Mouse (Mus musculus): ENCODE results near the gene Fbxl19. TPM values are rescaled to one million over a fixed set of nuclear protein-coding genes. Genes with fewer than 3 reads are reported as not detected.
A peak's percentile ranks its signal among the peaks of the same experiment; 100 is the strongest.

Gene Fbxl19
- polyA plus RNA-seq, 1 experiment from 2014 or later, result 7.4 TPM

- peak within 1 kb of the TSS; percentile 91 for H3K9ac ChIP-seq (replicated peaks; ENCODE audit: low read length)
- peak within 1 kb of the TSS; percentile 95 for H3K27ac ChIP-seq (replicated peaks; ENCODE audit: low read depth, low read length)
- H3K4me3 ChIP-seq (replicated peaks; ENCODE audit: low read depth, low read length), result peak within 1 kb of the TSS; percentile 89
- DNase-seq (peak; percentile 93), ATAC-seq (ENCODE audit: low FRiP score, low TSS enrichment) (peak; percentile 72)
- H3K27me3 ChIP-seq (ENCODE audit: control insufficient read depth, insufficient read depth, low read length), result no peaks in the 10 kb centered on the region
- H3K4me1 ChIP-seq (ENCODE audit: control insufficient read depth, insufficient read depth, low read length), result peaks cover 7% of the 10 kb centered on the region
- WGBS, result under 1% methylated on average over 23 of the region's 23 CpGs
- peaks cover 25% of the 10 kb centered on the region for H3K36me3 ChIP-seq (ENCODE audit: control insufficient read depth, insufficient read depth, low read length)
- H3K4me2 ChIP-seq (ENCODE audit: low read length), result peak within 1 kb of the TSS; percentile 66
- no peaks in the 10 kb centered on the region for H3K9me3 ChIP-seq (ENCODE audit: control insufficient read depth, low read length)
These were observed 32.1 kb downstream of the Fbxl19 start, which contains the start of gene Setd1a for GRCm38 (mm10) chr7:127776426-127776825. Gene Setd1a (plus strand): TSS chr7:127776670.

- peak overlapping the region; percentile 91 for H3K9ac ChIP-seq (replicated peaks; ENCODE audit: low read length)
- peak overlapping the region; percentile 66 for H3K4me2 ChIP-seq (ENCODE audit: low read length)
- peak; percentile 99 for DNase-seq
- H3K9me3 ChIP-seq (ENCODE audit: control insufficient read depth, low read length), result no peaks in the 10 kb centered on the region
- H3K4me1 ChIP-seq (ENCODE audit: control insufficient read depth, insufficient read depth, low read length), result peaks cover 7% of the 10 kb centered on the region
- ATAC-seq (ENCODE audit: low FRiP score, low TSS enrichment), result peak; percentile 93
- peaks cover 31% of the 10 kb centered on the region for H3K36me3 ChIP-seq (ENCODE audit: control insufficient read depth, insufficient read depth, low read length)
- no peaks in the 10 kb centered on the region for H3K27me3 ChIP-seq (ENCODE audit: control insufficient read depth, insufficient read depth, low read length)
- under 1% methylated on average over 69 of the region's 70 CpGs for WGBS
- H3K27ac ChIP-seq (replicated peaks; ENCODE audit: low read depth, low read length), result peak overlapping the region; percentile 95
- H3K4me3 ChIP-seq (replicated peaks; ENCODE audit: low read depth, low read length), result peak overlapping the region; percentile 89
These were observed 32.6 kb downstream of the Fbxl19 start for GRCm38 (mm10) chr7:127776878-127777473.

- WGBS, result 3% methylated on average over 62 of the region's 66 CpGs
- peak overlapping the region; percentile 95 for H3K27ac ChIP-seq (replicated peaks; ENCODE audit: low read depth, low read length)
- H3K27me3 ChIP-seq (ENCODE audit: control insufficient read depth, insufficient read depth, low read length), result no peaks in the 10 kb centered on the region
- peak; percentile 75 for DNase-seq
- H3K4me1 ChIP-seq (ENCODE audit: control insufficient read depth, insufficient read depth, low read length), result peaks cover 7% of the 10 kb centered on the region
- H3K9me3 ChIP-seq (ENCODE audit: control insufficient read depth, low read length), result no peaks in the 10 kb centered on the region
- H3K36me3 ChIP-seq (ENCODE audit: control insufficient read depth, insufficient read depth, low read length), result peaks cover 38% of the 10 kb centered on the region
- H3K4me2 ChIP-seq (ENCODE audit: low read length), result peak overlapping the region; percentile 66
- peak overlapping the region; percentile 89 for H3K4me3 ChIP-seq (replicated peaks; ENCODE audit: low read depth, low read length)
- H3K9ac ChIP-seq (replicated peaks; ENCODE audit: low read length), result peak overlapping the region; percentile 91
- ATAC-seq (ENCODE audit: low FRiP score, low TSS enrichment), result peak; percentile 57
These were observed 33.3 kb downstream of the Fbxl19 start for GRCm38 (mm10) chr7:127777474-127778266.

GRCm38 (mm10) chr7:127778350-127778749 is 34.0 kb downstream of the Fbxl19 start:
- H3K4me1 ChIP-seq (ENCODE audit: control insufficient read depth, insufficient read depth, low read length), result peaks cover 7% of the 10 kb centered on the region
- H3K27ac ChIP-seq (replicated peaks; ENCODE audit: low read depth, low read length), result no peak overlapping the region
- H3K36me3 ChIP-seq (ENCODE audit: control insufficient read depth, insufficient read depth, low read length), result peaks cover 41% of the 10 kb centered on the region
- ATAC-seq (ENCODE audit: low FRiP score, low TSS enrichment) (no peak), DNase-seq (no peak)
- peak overlapping the region; percentile 91; the same call in 1 of the 2 replicates for H3K9ac ChIP-seq (replicated peaks; ENCODE audit: low read length)
- H3K9me3 ChIP-seq (ENCODE audit: control insufficient read depth, low read length), result no peaks in the 10 kb centered on the region
- H3K4me2 ChIP-seq (ENCODE audit: low read length), result peak overlapping the region; percentile 66
- 78% methylated on average over 4 of the region's 4 CpGs for WGBS
- peak overlapping the region; percentile 89 for H3K4me3 ChIP-seq (replicated peaks; ENCODE audit: low read depth, low read length)
- H3K27me3 ChIP-seq (ENCODE audit: control insufficient read depth, insufficient read depth, low read length), result no peaks in the 10 kb centered on the region

GRCm38 (mm10) chr7:127785308-127785707 is 41.0 kb downstream of the Fbxl19 start, which contains the start of gene Gm49388:
Gene Gm49388 (plus strand): TSS chr7:127785608.
- peaks cover 96% of the 10 kb centered on the region for H3K36me3 ChIP-seq (ENCODE audit: control insufficient read depth, insufficient read depth, low read length)
- no peak for ATAC-seq (ENCODE audit: low FRiP score, low TSS enrichment)
- no peak within 1 kb of the TSS for H3K27ac ChIP-seq (replicated peaks; ENCODE audit: low read depth, low read length)
- H3K4me3 ChIP-seq (replicated peaks; ENCODE audit: low read depth, low read length), result no peak within 1 kb of the TSS
- H3K4me1 ChIP-seq (ENCODE audit: control insufficient read depth, insufficient read depth, low read length), result no peaks in the 10 kb centered on the region
- H3K9ac ChIP-seq (replicated peaks; ENCODE audit: low read length), result no peak within 1 kb of the TSS
- no peak within 1 kb of the TSS for H3K4me2 ChIP-seq (ENCODE audit: low read length)
- no peak for DNase-seq
- H3K27me3 ChIP-seq (ENCODE audit: control insufficient read depth, insufficient read depth, low read length), result no peaks in the 10 kb centered on the region
- WGBS, result 97% methylated on average over 7 of the region's 7 CpGs
- no peaks in the 10 kb centered on the region for H3K9me3 ChIP-seq (ENCODE audit: control insufficient read depth, low read length)

- H3K4me3 ChIP-seq (replicated peaks; ENCODE audit: low read depth, low read length), result no peak overlapping the region
- H3K9me3 ChIP-seq (ENCODE audit: control insufficient read depth, low read length), result no peaks in the 10 kb centered on the region
- H3K27ac ChIP-seq (replicated peaks; ENCODE audit: low read depth, low read length), result no peak overlapping the region
- DNase-seq (no peak), ATAC-seq (ENCODE audit: low FRiP score, low TSS enrichment) (no peak)
- no peak overlapping the region for H3K4me2 ChIP-seq (ENCODE audit: low read length)
- H3K36me3 ChIP-seq (ENCODE audit: control insufficient read depth, insufficient read depth, low read length), result peaks cover 79% of the 10 kb centered on the region
- H3K9ac ChIP-seq (replicated peaks; ENCODE audit: low read length), result no peak overlapping the region
- whole genome bisulfite sequencing, result 96% methylated on average over 23 of the region's 23 CpGs
- H3K4me1 ChIP-seq (ENCODE audit: control insufficient read depth, insufficient read depth, low read length), result 0 out of 2 replicates have a peak, but pooled peaks cover 3% of the 10 kb centered on the region
- no peaks in the 10 kb centered on the region for H3K27me3 ChIP-seq (ENCODE audit: control insufficient read depth, insufficient read depth, low read length)
These were observed 52.9 kb downstream of the Fbxl19 start for GRCm38 (mm10) chr7:127797076-127797845.

- H3K36me3 ChIP-seq (ENCODE audit: control insufficient read depth, insufficient read depth, low read length), result peaks cover 72% of the 10 kb centered on the region
- 91% methylated on average over 4 of the region's 4 CpGs for WGBS
These were observed 54.2 kb downstream of the Fbxl19 start for GRCm38 (mm10) chr7:127798591-127798990.

GRCm38 (mm10) chr7:127799211-127799610 is 54.9 kb downstream of the Fbxl19 start:
- Histone ChIP-seq H3K27me3 (ENCODE audit: control insufficient read depth, insufficient read depth, low read length) (no peaks in the 10 kb centered on the region), H3K4me1 (ENCODE audit: control insufficient read depth, insufficient read depth, low read length) (0 out of 2 replicates have a peak, but pooled peaks cover 3% of the 10 kb centered on the region), H3K9me3 (ENCODE audit: control insufficient read depth, low read length) (no peaks in the 10 kb centered on the region), H3K36me3 (ENCODE audit: control insufficient read depth, insufficient read depth, low read length) (peaks cover 66% of the 10 kb centered on the region), H3K4me2 (ENCODE audit: low read length) (no peak overlapping the region), H3K9ac (replicated peaks; ENCODE audit: low read length) (no peak overlapping the region), H3K4me3 (replicated peaks; ENCODE audit: low read depth, low read length) (no peak overlapping the region), H3K27ac (replicated peaks; ENCODE audit: low read depth, low read length) (no peak overlapping the region)
- DNase-seq, result no peak
- no peak for ATAC-seq (ENCODE audit: low FRiP score, low TSS enrichment)
- WGBS, result 93% methylated on average over 13 of the region's 13 CpGs

More at GRCm38 (mm10) chr7:127798591-127798990, 54.2 kb downstream of the Fbxl19 start:
- H3K27me3 ChIP-seq (ENCODE audit: control insufficient read depth, insufficient read depth, low read length), result no peaks in the 10 kb centered on the region
- H3K4me1 ChIP-seq (ENCODE audit: control insufficient read depth, insufficient read depth, low read length), result 0 out of 2 replicates have a peak, but pooled peaks cover 3% of the 10 kb centered on the region
- H3K9me3 ChIP-seq (ENCODE audit: control insufficient read depth, low read length), result no peaks in the 10 kb centered on the region
- no peak overlapping the region for H3K9ac ChIP-seq (replicated peaks; ENCODE audit: low read length)
- no peak overlapping the region for H3K4me2 ChIP-seq (ENCODE audit: low read length)
- no peak overlapping the region for H3K4me3 ChIP-seq (replicated peaks; ENCODE audit: low read depth, low read length)
- ATAC-seq (ENCODE audit: low FRiP score, low TSS enrichment) (no peak), DNase-seq (no peak)
- no peak overlapping the region for H3K27ac ChIP-seq (replicated peaks; ENCODE audit: low read depth, low read length)
